Mouse (Mus musculus): ENCODE results near the gene Tnni1. TPM values are rescaled to one million over a fixed set of nuclear protein-coding genes. Genes with fewer than 3 reads are reported as not detected.

Tnni1 gene
- polyA plus RNA-seq, 1 experiment from 2014 or later, result 3,602 TPM

Other genes starting within 250 kb of the Tnni1 start
- 24.6 and 25.6 TPM in 2 replicates for gene Nav1, start 172.1 kb upstream of the Tnni1 start, polyA plus RNA-seq (2015; fragmentation: Nextera tagmentation; extraction: Ambion mirVana)
- 207 and 208 TPM in 2 replicates for gene Csrp1, start 59.4 kb upstream of the Tnni1 start, polyA plus RNA-seq (2015; fragmentation: Nextera tagmentation; extraction: Ambion mirVana)
- 67.1 and 75.3 TPM in 2 replicates for gene Phlda3, start 13.3 kb upstream of the Tnni1 start, polyA plus RNA-seq (2015; fragmentation: Nextera tagmentation; extraction: Ambion mirVana)
- 4.0 and 4.4 TPM in 2 replicates for gene Lad1, start 39.2 kb downstream of the Tnni1 start, polyA plus RNA-seq (2015; fragmentation: Nextera tagmentation; extraction: Ambion mirVana)
- gene Tnnt2, start 56.9 kb downstream of the Tnni1 start, polyA plus RNA-seq (2015; fragmentation: Nextera tagmentation; extraction: Ambion mirVana), result 5,554 and 6,221 TPM in 2 replicates
- 0.08 and 0.12 TPM in 2 replicates for gene Pkp1, start 139.8 kb downstream of the Tnni1 start, polyA plus RNA-seq (2015; fragmentation: Nextera tagmentation; extraction: Ambion mirVana)
- not detected in 2 replicates for gene Igfn1, start 226.9 kb downstream of the Tnni1 start, polyA plus RNA-seq (2015; fragmentation: Nextera tagmentation; extraction: Ambion mirVana)
- gene Tmem9, start 228.7 kb downstream of the Tnni1 start, polyA plus RNA-seq (2015; fragmentation: Nextera tagmentation; extraction: Ambion mirVana), result 123 and 138 TPM in 2 replicates